Mouse (Mus musculus) cerebellum, adult 2 months (tissue): ENCODE measurements around the gene D630045J12Rik.

Experiments
- CTCF ChIP-seq: fragments of 200-500 bp; IDR thresholded peaks from 2 replicates; pipeline ENCODE4 v1.5.1; 2011; ENCODE audit warnings: low read depth, mild to moderate bottlenecking, control low read depth, low read length, moderate library complexity, borderline replicate concordance; ENCODE audit not compliant: insufficient read depth
- POLR2A ChIP-seq: fragments of 200-500 bp; IDR thresholded peaks from 2 replicates; pipeline ENCODE4 v1.6.1; 2011; ENCODE audit warnings: low read length, control low read depth, borderline replicate concordance; ENCODE audit not compliant: insufficient read depth

- TF ChIP-seq CTCF (no peak), POLR2A (no peak)
These were observed 173.4 kb downstream of the D630045J12Rik start for GRCm38 (mm10) chr6:38080364-38080763.
